Mouse (Mus musculus) heart, adult 18-20 months (tissue): ENCODE measurements at regions not wholly inside any gene's neighbourhood (a gene's known extent, or its start where the extent isn't known, plus 50 kb on each side); places are given as distances from the start of the nearest gene placed in this dataset.

Experiments used
- DNase-seq, 2 experiments: peaks; one replicate each; pipeline ENCODE4 v3.0.0; 2021 to 2022; ENCODE audit warnings: mixed read lengths in 1 of 2

DNA sequence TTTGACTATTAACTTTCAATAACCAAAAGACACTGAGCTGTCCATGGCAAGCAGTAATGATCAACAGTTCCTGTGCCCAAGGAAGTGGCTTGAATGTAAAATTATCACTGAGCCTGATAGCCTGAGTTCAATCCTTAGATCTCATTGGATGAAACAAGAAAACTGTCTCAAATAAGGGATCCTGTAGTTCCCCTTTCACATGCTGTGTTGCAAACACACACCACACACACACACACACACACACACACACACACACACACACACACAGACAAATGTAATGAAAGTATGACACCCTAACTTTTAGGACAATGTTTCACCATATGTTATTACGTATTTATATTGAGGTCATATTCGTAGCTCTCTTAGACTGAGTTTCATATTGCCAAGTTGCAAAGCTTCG is 1032.7 kb upstream of the Zeb2 start:
- DNase-seq = no peak

DNA sequence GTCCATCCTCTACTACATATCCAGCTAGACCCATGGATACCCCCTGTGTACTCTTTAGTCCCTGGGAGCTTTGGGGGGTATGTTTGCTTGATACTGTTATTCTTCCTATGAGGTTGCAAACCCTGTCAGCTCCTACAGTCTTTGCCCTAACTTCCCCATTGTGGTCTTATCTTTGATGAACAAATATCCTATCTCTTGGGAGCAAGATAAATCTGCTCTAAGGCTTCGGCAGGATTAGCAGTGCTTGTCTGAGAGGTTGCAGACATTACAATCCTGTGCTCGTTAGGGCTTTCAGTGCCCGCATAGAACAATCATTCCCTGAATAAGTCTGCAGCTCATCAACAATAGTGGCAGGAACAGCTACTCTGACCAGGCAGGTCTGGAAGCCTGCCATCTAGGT is 1002.7 kb upstream of the Zeb2 start:
- DNase-seq = no peak

DNA sequence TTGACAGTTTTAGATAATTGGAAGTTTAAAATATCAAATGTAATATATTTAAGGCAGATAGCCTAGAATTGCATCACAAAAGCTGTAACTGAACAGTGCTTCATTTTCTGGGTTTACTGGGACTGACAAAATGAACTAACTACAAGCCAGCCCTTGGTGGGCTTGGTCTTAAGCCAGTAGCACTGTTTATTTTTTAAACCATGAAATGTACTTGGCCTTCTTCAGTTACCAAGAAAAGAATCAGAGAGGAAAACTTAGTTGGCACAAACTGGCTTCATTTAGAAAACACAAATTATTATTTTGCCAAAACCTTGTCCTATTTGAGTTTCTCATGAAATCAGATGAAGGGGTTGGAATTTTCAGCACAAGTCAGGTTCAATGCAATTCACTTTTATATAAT is 989.8 kb upstream of the Zeb2 start:
- peak in 1 of 2 experiments; percentile 4 for DNase-seq

DNA sequence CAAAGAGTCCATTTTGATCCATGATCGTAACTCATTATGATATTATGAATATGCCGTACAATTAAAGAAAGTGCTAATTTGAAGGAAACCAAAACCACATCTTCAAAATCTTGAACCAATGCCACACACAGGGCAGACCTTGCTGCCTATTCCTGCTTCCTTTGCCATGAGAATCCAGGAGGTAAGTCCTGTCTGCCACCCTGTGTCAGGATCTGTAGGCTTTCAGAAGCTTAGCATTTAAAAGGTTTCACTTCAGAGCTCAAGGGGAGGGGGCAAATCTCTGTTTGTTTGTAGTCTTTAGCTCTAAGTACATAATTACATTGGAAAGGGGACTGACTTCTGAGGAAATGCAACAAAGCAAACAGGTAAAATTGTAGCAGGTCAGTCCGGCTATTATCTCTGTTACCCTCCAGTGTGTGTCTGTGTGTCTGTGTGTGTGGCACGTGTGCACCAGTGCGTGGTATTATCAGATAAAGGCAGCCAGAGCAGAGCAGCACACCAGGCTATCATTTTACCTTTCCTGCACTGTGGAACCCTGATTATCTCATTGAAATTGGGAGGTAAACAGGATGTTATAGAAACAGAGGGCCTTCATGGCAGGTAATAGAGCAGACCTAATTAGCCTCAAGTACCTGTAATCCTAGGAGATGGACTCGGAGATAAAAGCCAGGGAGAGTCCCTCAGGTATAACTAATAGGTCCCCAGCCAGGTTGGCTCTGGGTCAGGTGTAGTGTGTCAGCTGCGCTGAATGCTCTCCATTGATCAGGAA is 948.0 kb upstream of the Zeb2 start:
- no peak for DNase-seq

DNA sequence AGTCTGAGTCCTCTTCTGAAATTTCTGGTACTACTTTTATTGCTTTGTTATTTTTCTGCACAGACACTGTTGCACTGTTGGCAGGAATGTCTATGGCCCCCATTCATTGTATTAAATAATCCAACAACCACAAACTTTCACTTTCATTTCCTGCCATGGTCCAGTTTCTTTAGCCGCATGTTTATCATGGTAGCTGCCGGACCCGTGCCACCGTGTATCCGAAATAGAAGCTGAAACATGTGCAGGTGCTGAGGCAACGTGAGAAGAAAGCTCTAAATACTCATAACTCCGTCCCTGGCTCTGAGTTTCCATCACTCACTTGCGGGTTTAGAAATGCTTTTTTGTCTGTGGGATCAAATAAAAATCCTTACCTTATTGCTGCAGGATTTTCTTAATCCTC is 938.5 kb upstream of the Zeb2 start:
- DNase-seq = peak in 1 of 2 experiments; percentile 9

DNA sequence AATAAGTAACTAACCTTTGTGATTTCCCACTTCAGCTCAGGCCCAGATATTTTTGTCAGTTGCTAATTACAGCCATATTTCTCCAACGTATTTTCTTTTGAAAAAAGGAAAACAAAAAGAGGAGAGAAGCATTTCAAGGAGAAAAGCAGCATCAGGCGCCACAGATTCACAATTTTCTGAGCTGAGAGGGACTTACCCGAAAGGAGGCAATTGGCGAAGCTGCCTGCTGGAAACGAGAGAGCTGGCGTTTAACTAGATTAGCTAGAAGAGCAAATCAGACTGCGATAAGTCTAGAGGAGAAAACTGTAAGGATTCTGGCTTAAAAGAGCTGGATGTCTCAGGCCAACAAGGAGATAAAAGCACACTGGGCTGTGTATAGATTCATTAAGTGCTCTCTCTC is 937.7 kb upstream of the Zeb2 start:
- DNase-seq = no peak

DNA sequence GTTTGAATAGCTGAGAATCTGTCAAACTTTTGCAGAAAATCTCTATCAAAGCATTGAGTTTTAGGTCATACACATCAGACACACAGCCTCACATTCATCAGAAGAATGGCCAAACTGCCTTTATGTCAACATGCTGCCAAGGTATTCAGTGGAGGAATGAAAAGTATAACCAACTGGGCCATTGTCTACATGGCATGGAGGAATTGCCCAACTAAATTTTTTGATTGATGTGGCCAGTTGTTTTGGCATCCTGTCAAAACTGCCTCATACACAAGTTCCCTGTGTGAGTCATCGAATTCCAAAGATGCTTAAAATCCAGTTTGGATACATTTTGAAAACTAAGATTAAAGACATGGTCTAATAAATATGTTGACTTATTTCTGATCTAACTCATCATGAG is 904.7 kb upstream of the Zeb2 start:
- no peak for DNase-seq

DNA sequence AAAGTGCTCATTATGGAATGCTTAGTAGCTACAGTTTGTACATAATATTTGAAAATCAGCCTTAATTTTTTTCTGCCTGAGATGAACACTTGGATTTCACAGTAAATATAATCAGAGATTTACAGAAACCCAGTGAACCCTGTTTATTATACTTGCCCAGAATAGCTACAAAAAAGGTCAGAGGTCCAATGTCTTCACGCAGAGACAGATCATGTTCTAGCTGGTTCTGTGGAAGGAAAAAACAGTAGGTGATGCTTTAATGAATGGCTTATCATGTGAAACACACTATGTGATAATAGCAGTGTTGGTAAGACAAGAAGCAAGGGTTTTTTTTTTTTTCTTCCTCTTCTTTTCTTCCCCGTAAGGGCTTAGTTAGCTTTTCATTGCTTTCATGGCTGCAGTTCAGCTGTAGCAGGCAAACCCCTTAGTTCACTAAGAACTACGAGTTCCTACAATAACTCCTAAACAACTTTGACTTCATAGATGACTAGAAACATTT is 896.6 kb upstream of the Zeb2 start:
- DNase-seq = no peak

DNA sequence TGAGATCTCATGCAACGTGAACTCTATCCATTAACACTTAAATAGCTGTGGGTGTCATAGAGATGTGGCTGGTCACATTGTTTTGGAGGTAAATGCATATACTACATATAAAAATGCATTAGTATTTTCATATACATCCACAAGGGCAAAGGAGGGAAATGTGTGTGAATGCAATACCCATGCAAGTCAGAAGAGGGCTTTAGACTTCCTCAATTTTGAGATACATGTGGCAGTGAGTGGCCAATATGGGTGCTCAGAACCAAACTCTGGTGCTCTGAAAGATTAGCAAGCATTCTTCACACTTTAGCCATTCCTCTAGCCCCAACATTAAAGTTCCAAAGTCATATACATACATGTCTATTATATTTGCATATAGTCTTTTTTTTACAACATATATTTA is 895.5 kb upstream of the Zeb2 start:
- no peak for DNase-seq

DNA sequence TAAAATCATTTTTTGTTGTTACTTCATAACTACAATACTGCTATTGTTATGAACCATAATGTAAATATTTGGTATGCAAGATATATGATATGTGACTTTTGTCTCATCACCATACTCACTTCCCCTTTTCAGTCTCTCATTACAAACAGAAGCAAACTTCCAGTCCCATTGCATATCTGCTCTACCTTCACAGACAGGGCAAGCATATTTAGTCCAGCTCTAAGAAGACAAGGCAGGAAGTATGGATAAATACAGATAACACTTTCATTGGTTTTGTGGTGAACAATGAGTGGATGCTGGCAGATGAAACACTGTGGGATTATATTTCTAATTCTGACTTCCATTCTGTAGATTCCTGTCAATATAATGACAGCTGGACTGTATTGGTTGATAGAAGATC is 858.0 kb upstream of the Zeb2 start:
- DNase-seq = no peak

DNA sequence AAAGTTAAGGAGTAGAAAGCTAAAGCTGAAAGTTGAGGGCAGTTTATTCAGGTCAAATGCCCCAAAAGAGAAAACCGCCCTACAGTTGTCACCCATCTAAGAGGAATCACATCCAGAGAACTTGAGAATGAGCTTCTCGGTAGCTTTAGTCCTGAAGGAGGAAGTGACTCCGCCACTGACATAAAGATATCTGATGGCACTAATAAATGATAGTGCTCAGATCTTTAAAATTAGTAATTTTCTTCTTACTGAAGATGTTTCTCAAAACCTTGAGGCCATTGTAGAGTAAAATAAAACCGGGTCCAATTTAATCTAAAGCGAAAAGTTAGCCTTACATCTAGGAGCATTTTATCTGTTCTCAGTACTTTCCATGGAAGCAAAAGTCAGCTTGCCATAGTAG is 851.4 kb upstream of the Zeb2 start:
- DNase-seq = no peak

DNA sequence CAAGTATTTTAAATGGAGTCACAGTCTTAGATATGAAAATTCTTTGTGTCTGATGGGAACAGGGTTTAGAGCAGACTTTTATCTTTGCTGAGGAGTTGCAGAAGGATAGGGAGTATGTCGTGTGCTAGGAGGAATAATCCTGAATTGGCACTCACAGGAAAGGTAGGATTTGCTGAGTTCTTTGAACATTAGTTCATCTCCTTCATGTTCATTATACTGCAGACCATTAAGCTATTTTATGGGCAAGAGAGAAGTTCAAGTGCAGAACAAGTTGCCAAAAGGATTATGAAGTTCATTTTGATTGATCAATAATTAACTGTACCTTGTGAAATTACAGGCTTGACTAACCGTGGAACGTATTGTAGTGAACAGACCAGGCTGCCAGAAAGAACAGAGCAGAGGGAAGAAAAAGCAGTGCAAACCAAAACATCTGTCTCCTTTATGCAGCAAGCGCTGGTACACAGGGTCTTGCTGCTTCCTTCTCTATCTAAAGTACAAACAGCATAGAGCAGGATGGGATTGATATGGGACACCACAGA is 839.7 kb upstream of the Zeb2 start:
- no peak for DNase-seq

DNA sequence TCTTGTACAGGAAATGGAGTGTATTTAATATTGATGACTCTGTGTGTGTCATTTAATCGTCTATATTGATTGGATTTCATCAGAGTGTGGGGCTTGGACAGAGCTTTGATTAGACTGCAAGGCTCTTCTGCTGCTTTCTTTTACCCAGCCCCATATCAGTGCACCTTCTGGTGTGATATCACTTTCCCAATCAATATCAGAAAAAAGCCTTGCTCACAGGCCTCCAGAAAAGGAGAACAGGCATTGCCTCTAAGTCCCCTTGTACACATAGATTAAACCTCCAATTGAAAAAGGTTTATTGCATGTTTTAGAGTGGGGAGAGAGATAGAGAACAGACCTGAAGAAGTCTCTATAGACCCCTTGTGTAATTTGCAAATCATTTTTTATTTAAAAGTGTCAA is 831.6 kb upstream of the Zeb2 start:
- DNase-seq = no peak

DNA sequence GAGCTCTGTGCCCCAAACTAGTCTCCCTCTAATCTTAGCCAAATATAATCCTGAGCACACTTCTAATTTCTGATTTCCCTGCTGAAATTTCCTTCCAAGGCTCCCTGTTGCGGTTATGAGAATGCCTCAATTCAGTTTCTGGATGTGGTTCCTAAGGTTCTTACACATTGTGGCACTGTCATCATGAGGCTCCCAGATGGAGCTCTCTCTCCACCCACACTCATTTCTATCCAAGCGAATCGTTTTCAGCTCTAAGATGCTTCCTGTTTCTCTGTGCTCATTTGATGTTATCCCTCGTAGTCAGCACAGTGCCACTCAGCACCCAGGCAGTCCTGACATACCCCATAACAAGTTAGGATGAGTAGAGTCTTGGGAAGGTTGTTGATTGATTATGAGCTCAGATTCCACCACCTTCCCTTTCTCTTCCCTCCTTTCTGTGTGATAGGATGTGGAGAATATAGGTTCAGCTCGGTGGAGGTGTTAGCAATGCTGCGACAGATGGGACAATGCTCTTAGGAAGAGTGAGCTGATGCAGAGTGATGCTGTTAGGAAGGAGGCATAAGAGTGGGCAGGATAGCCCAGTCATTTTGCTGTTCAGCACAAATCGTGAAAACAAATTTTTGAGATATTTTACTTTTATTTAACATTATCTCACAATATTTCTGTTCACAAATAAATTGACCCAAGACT is 808.7 kb upstream of the Zeb2 start:
- no peak for DNase-seq

DNA sequence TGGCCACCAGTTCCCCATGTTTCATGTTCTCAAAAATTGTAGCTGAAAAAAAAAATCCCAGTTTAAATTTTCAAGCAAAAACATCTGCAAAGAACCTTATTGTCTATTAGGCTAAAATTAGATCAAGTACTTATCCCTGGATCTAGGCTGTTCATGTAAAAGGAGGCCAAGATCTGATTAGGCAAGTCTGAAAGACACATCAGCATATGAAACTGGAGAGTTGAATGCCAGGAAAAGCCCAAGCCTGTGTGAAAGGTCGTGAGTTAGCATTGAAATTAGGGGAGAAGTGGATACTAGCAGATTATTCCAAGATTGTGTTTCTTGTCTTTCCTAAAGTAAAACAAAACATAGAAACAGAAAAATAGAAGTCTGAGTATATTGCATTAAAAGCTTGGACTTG is 791.7 kb upstream of the Zeb2 start:
- no peak for DNase-seq

DNA sequence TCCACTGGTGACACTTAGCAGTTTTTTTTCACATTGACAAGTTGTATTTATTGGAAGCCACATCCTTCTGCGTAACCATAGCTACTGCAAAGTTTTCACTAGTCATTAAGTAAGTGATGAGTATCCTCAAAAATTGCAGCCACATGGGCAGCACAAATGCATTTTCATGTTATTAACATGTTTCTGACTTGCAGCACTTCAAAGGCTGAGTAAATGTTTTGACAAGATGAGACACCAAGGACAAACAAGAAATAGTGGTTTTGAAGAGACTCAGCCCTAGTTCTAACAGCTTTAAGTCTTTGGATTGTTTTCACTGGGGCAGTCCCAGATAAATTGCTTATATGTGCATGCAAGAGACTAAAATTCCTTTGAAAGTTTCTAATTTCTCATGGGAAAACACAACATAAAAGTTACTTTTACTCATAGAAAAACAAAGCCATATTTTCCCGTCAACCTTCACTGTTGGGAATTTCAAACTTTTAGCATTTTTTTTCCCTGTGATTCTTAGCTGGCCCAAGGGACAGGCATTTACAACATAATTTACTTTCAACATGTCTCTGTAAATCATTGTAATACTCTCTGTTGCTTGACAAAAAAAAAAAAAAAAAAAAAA is 787.5 kb upstream of the Zeb2 start:
- DNase-seq = no peak

DNA sequence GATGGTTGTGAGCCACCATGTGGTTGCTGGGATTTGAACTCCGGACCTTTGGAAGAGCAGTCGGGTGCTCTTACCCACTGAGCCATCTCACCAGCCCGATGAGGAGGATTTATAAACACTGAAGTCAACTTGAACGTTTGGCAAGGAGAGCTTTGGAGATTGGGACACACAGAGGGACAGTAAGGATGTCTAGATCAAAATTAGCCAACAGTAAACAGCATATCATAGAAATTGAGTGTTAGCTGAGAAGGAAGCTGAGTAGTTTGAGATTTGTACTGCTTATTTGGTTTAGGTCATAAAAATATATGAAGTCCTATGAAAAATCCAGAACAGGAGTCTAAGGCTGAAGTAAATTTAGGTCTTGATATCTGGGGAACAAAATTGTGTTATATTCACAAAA is 786.9 kb upstream of the Zeb2 start:
- DNase-seq = no peak

DNA sequence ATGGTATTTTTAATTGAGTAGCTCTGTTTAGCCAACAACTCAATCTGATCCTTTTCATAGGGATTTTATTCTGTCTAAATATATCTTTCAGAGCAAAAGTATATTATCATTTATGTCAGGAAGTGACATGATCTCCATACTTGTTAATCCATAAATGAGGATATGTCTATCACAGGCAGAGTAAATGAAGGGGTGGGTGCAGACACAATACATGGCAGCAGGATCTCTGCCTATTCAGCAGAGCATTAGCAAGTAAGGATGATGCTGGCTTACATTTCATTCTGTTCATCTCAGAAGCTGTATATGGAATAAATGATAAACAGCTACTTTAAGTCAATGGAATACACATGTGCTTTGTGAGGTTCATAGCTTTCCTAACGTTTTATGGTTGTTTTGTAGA is 786.2 kb upstream of the Zeb2 start:
- DNase-seq = no peak

DNA sequence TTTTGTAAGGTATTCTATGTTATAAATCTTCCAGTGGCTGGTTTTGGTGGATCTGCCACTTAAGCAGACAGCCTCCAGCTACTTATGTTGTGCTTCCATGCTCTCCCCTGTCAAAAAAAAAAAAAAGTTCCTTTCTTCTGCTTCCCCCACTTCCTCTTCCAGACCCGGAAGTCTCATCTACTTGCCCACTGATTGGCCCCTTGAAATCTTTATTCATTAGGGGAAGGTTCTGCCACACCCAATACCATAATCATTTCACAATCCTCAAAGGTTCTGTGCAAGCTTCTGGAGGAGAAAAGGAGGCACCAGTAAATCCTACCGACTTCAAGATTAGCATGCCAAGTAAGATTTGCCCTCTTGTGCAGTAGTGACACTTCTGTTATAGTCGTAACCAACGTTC is 784.7 kb upstream of the Zeb2 start:
- no peak for DNase-seq

DNA sequence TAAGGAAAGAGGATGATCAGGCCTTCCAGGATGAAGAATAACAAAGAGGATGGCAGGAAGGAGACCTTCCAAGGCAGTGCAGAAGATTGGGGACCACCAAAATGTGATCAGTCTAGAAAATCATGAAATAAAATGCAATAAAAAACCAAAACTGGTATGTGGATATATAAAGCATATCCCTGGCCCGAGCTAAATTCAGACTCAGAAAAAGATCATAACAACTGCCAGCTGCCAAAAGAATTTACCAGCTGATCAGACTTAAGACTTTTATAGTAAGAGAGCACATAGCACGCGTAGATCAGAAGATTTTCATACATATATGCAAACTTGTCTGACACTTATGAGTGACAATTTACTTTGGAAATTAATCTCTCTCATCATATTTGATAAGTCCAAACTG is 767.5 kb upstream of the Zeb2 start:
- DNase-seq = no peak

DNA sequence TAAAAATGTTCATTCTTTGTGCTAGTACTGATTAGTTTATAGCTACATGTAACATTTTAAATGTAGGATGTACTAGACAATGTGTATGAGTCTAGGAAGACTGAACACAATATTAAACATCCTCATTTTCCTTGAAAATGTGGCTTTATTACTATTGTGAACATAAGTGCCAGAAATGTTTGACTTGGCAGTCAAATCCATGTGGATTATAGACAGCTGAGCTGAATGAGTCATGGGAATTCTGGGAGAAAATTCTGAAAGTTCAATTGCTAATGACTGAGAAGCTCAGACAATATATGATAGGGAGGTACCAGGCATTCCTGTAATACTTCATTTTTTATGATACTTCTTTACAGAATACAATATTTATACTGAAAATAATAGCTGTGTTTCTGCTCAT is 761.5 kb upstream of the Zeb2 start:
- DNase-seq = no peak

DNA sequence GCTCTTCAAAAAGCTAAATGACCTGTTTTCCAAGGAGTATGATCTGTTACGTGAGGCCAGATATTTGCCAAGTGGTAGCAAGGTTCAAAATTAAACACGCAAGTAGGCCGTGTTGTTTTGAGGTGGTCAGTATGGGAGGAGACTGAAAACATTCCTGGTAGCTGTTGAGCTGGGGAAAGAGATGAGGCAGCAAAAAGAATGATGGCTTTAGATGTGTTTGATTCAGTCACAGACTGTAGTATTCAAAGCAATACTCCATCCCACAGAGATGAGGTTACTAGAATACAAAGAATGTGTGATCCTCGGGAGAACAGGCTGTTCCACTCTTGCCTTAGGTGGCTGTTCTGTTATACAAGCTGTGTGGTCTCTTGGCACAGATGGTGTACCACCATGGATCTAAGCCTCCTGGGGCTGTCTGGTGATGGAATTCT is 742.7 kb upstream of the Zeb2 start:
- DNase-seq = peak; percentile 2 to 5

DNA sequence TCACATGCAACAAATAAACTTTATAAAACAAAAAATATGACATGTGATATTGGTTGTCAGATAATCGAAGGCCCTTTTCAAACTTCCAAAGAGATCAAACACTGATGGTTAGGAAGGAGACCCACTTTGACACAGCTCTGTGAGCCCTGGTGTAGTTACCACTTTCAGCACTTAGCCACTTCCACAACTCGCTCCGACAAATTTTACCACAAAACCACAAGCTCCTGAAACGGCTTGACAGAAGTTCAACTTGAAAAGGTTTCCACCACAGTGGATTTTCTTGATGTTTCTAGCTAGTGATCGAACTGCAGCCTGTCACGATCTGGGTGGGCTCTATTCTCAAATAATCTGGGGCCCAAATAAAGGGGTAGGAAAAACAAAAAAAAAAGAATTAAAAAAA is 742.2 kb upstream of the Zeb2 start:
- no peak for DNase-seq
